Mouse (Mus musculus): ENCODE data around the gene Arl5c. TPM values are rescaled to one million over a fixed set of nuclear protein-coding genes. Genes with fewer than 3 reads are reported as not detected.

Gene Arl5c
- polyA plus RNA-seq (2012; rRNA removed), result 2.0 and 2.2 TPM in 2 replicates

DNA sequence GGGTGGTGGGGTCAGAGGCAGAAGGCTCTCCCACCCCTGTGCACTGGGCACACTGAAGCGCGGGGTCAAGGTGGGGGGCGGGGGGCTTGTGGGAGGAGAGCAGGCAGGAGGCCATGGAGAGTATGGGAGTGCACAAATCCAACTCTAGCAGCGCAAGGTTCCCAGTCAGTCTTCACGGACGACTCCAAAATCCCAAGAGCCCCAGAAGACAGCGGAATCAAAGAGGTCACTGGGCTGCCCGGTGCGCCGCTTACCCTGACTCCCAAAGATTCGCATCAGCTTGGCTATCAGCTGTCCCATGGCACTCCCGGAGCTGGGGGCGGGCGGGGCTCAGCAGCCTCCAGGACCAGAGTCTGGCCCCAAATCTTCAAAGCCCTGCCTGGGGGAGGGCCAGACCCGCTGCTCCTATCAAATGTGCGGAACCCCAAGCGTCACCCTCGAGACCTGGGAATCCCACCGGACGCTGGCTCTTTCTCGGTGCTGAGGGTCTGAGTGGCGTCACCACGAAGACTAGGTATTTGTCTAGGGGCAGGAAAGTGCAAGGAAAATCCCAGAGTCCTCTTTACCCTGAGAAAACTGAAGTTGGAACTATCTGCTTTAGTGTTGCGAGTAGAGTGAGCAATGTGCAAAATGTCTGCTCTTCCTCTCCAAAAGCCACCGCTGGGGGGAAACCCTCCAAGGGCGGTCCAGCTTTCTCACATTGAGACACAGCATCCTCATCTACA is at the start of gene Arl5c:
Gene Arl5c (minus strand): TSS at position 618 of the 725 bp plus-strand sequence.
- TF ChIP-seq CTCF (IDR thresholded peaks at IDR 0.05; ENCODE audit: borderline replicate concordance, insufficient read depth, low read depth, low read length), result no peak
- no peak for TF ChIP-seq POLR2A (IDR thresholded peaks at IDR 0.05; ENCODE audit: borderline replicate concordance, insufficient read depth, low read length)
- Histone ChIP-seq H3K27ac (ENCODE audit: insufficient read depth, low read length) (no peak within 1 kb of the TSS), H3K27me3 (ENCODE audit: control insufficient read depth, insufficient read depth, low read length) (no peaks in the 10 kb centered on the region), H3K4me3 (replicated peaks; ENCODE audit: insufficient read depth, low read depth, low read length) (peak within 1 kb of the TSS; percentile 61), H3K4me1 (ENCODE audit: control insufficient read depth, insufficient read depth, low read length) (no peaks in the 10 kb centered on the region; the same call in none of the 2 replicates)
- 4% methylated on average over 26 of the region's 26 CpGs for WGBS
- DNase-seq, result peak; percentile 18 to 25

DNA sequence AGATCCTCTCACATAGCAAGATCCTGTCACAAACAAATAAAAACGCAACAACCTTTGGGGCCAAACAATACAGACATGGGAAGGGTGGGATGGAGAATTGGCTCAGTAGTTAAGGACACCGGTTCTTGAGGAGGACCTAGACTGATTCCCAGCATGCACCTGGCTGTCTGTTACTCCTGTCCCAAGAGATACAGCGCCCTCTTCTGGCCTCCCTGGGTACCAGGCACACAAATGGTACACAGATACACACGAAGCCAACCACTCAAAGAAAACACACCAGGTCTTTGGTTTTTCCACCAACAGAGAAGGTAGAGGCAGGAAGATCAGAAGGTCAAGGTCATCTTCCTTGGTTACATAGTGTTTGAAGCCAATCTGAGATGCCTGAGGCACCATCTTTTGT is 49.6 kb upstream of the Arl5c start:
- peak in 1 of 2 experiments; percentile 11 for DNase-seq
- H3K27me3 ChIP-seq (ENCODE audit: control insufficient read depth, insufficient read depth, low read length), result no peaks in the 10 kb centered on the region
- H3K27ac ChIP-seq (ENCODE audit: insufficient read depth, low read length), result no peak overlapping the region
- no peak overlapping the region for H3K4me3 ChIP-seq (replicated peaks; ENCODE audit: insufficient read depth, low read depth, low read length)
- WGBS, result 69% methylated on average over 4 of the region's 4 CpGs
- H3K4me1 ChIP-seq (ENCODE audit: control insufficient read depth, insufficient read depth, low read length), result peaks cover 20% of the 10 kb centered on the region
- no peak for TF ChIP-seq CTCF (IDR thresholded peaks at IDR 0.05; ENCODE audit: borderline replicate concordance, insufficient read depth, low read depth, low read length)
- no peak for TF ChIP-seq POLR2A (IDR thresholded peaks at IDR 0.05; ENCODE audit: borderline replicate concordance, insufficient read depth, low read length)

DNA sequence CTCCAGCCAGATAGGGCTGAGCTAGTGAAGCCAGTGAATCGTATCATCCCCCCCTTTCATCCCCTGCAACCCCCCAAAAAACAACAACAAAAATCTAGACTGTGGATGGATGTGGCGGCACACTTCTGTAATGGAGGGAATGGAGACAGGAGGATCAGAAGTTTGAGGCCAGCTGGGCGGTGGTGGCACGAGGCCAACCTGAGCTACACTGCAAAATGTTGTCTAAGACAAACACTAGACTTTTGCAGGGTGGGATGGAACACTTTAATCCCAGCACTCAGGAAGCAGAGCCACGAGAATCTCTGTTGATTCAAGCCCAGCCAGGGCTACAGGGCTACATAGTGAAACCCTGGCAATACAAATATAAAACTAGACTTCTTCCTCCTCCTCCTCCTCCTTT is 48.1 kb upstream of the Arl5c start:
- Histone ChIP-seq H3K27ac (ENCODE audit: insufficient read depth, low read length) (no peak overlapping the region), H3K27me3 (ENCODE audit: control insufficient read depth, insufficient read depth, low read length) (no peaks in the 10 kb centered on the region), H3K4me1 (ENCODE audit: control insufficient read depth, insufficient read depth, low read length) (peaks cover 20% of the 10 kb centered on the region), H3K4me3 (replicated peaks; ENCODE audit: insufficient read depth, low read depth, low read length) (no peak overlapping the region)
- 51% methylated on average over 5 of the region's 5 CpGs for WGBS
- DNase-seq, result peak in 1 of 2 experiments; percentile 44
- TF ChIP-seq POLR2A (IDR thresholded peaks at IDR 0.05; ENCODE audit: borderline replicate concordance, insufficient read depth, low read length) (no peak), CTCF (IDR thresholded peaks at IDR 0.05; ENCODE audit: borderline replicate concordance, insufficient read depth, low read depth, low read length) (no peak)

DNA sequence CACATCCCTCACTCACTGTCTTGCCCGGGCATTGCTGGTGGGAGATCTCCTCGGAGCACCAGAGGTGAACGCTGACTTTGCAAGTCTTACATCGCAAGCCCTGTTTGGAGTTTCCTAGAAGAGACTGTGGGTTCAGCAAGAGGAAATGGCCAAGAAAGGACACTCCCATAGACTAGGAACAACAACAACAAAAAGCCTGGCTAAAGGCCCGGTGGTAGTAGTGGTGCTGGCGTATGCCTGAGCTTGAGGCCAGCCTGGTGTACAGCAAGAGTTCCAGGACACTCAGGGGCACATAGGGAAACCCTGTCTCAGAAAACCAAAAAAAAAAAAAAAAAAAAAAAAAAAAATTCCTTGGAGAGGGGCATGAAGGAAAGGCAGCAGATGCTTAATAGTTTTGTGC is 46.8 kb upstream of the Arl5c start:
- peaks cover 12% of the 10 kb centered on the region for H3K4me1 ChIP-seq (ENCODE audit: control insufficient read depth, insufficient read depth, low read length)
- no peak overlapping the region for H3K27ac ChIP-seq (ENCODE audit: insufficient read depth, low read length)
- no peak overlapping the region for H3K4me3 ChIP-seq (replicated peaks; ENCODE audit: insufficient read depth, low read depth, low read length)
- peak in 1 of 2 experiments; percentile 15 for DNase-seq
- TF ChIP-seq CTCF (IDR thresholded peaks at IDR 0.05; ENCODE audit: borderline replicate concordance, insufficient read depth, low read depth, low read length) (no peak), POLR2A (IDR thresholded peaks at IDR 0.05; ENCODE audit: borderline replicate concordance, insufficient read depth, low read length) (no peak)
- 72% methylated on average over 6 of the region's 6 CpGs for WGBS
- no peaks in the 10 kb centered on the region for H3K27me3 ChIP-seq (ENCODE audit: control insufficient read depth, insufficient read depth, low read length)

DNA sequence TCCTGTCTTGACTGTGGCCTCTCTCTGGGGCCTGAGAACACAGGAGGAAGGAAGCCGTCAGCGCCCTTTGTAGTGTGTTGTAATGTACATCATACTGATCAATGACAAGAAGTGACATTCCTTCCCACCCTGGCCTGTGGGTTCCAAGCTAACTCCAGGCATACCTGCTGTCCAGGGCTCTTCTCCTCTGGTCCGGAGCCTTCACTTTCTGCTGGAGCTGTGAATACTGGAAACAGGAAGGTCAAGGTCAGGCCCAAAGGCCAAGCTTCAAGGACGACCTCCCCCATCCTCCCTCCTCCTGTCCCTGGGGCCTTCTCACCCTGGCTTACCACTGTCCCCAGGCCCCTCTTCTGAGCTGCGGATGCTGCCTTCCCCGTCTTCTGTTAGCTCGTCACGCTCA is 45.0 kb upstream of the Arl5c start:
- DNase-seq, result no peak
- TF ChIP-seq CTCF (IDR thresholded peaks at IDR 0.05; ENCODE audit: borderline replicate concordance, insufficient read depth, low read depth, low read length) (no peak), POLR2A (IDR thresholded peaks at IDR 0.05; ENCODE audit: borderline replicate concordance, insufficient read depth, low read length) (no peak)
- Histone ChIP-seq H3K4me1 (ENCODE audit: control insufficient read depth, insufficient read depth, low read length) (peaks cover 6% of the 10 kb centered on the region), H3K27ac (ENCODE audit: insufficient read depth, low read length) (no peak overlapping the region), H3K27me3 (ENCODE audit: control insufficient read depth, insufficient read depth, low read length) (no peaks in the 10 kb centered on the region), H3K4me3 (replicated peaks; ENCODE audit: insufficient read depth, low read depth, low read length) (no peak overlapping the region)
- WGBS, result 90% methylated on average over 8 of the region's 8 CpGs

DNA sequence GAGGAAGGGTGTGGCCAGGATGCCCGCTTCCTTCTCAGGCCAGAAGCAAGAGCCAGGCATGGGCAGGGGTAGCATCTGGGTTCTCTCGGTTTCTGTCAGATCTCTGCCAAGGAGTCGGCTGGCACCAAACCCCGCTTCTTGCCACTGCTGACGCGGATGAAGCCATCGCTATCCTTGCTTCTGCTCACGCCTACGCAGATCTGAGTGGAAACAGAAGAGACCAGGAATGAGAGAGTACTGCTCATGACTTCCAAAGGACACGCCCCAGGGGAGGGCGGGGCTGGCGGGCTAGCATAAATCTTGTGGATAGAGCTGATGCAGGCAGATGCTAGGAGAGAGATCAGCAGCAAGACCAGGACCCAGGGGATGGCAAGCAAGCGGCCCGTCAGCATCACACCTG is 41.9 kb upstream of the Arl5c start:
- no peak overlapping the region for H3K4me3 ChIP-seq (replicated peaks; ENCODE audit: insufficient read depth, low read depth, low read length)
- peaks cover 10% of the 10 kb centered on the region for H3K4me1 ChIP-seq (ENCODE audit: control insufficient read depth, insufficient read depth, low read length)
- WGBS, result 30% methylated on average over 14 of the region's 14 CpGs
- DNase-seq, result peak; percentile 50 to 53
- H3K27me3 ChIP-seq (ENCODE audit: control insufficient read depth, insufficient read depth, low read length), result no peaks in the 10 kb centered on the region
- TF ChIP-seq CTCF (IDR thresholded peaks at IDR 0.05; ENCODE audit: borderline replicate concordance, insufficient read depth, low read depth, low read length) (no peak), POLR2A (IDR thresholded peaks at IDR 0.05; ENCODE audit: borderline replicate concordance, insufficient read depth, low read length) (no peak)
- H3K27ac ChIP-seq (ENCODE audit: insufficient read depth, low read length), result no peak overlapping the region

DNA sequence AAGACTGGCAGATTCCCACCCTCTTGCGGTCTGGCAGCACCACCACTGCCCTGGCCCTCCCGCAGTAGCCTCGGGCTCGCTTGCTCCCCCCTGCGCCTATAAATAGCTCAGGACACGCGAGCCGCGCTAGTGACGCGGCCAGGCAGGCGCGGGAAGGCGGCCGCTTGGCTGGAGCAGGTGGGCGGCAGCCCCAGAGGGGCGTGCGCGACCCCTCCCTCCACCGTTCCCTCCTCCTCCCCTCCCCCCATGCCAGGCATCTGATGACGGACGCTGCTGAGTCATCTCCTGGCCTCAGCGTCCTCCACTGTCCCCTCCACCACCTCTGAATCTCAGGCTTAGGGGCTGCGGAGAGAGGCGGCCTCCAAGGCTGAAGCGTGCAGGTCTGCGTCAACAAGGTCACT is 40.0 kb upstream of the Arl5c start:
- peak overlapping the region; percentile 83 for H3K27ac ChIP-seq (ENCODE audit: insufficient read depth, low read length)
- no peak for TF ChIP-seq CTCF (IDR thresholded peaks at IDR 0.05; ENCODE audit: borderline replicate concordance, insufficient read depth, low read depth, low read length)
- peak; percentile 55; the same call in 1 of the 2 replicates for TF ChIP-seq POLR2A (IDR thresholded peaks at IDR 0.05; ENCODE audit: borderline replicate concordance, insufficient read depth, low read length)
- H3K4me1 ChIP-seq (ENCODE audit: control insufficient read depth, insufficient read depth, low read length), result peaks cover 10% of the 10 kb centered on the region
- no peaks in the 10 kb centered on the region for H3K27me3 ChIP-seq (ENCODE audit: control insufficient read depth, insufficient read depth, low read length)
- WGBS, result under 1% methylated on average over 27 of the region's 27 CpGs
- peak overlapping the region; percentile 58 for H3K4me3 ChIP-seq (replicated peaks; ENCODE audit: insufficient read depth, low read depth, low read length)
- DNase-seq, result peak; percentile 80 to 83

DNA sequence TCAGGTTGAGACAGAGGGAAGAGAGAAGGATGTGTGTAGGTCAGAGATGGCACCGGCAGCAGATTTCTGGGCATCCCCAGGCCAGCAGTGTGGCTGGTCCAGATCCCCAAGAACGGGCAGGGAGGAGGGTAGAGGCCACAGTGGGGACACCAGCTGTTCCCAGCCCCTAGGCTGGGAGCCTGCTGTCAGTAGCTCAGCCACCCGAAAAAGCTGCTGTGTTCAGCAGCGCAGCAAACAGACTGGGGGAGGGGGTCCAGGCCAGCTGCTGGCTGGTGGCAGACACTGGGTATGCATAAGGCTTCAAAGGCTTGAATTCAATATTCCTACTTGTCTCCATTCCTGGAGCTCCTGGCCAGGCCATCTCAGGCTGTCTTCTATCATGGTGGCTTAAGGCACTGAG is 38.9 kb upstream of the Arl5c start:
- Histone ChIP-seq H3K27ac (ENCODE audit: insufficient read depth, low read length) (no peak overlapping the region), H3K4me1 (ENCODE audit: control insufficient read depth, insufficient read depth, low read length) (peaks cover 10% of the 10 kb centered on the region), H3K4me3 (replicated peaks; ENCODE audit: insufficient read depth, low read depth, low read length) (no peak overlapping the region), H3K27me3 (ENCODE audit: control insufficient read depth, insufficient read depth, low read length) (no peaks in the 10 kb centered on the region)
- WGBS, result 51% methylated on average over 4 of the region's 4 CpGs
- TF ChIP-seq POLR2A (IDR thresholded peaks at IDR 0.05; ENCODE audit: borderline replicate concordance, insufficient read depth, low read length), result no peak
- TF ChIP-seq CTCF (IDR thresholded peaks at IDR 0.05; ENCODE audit: borderline replicate concordance, insufficient read depth, low read depth, low read length), result no peak
- DNase-seq, result peak in 1 of 2 experiments; percentile 23

All from cerebellum, adult 2 months (tissue).